Mouse (Mus musculus): ENCODE results near the gene Tas2r144.
A peak's percentile ranks its signal among the peaks of the same experiment; 100 is the strongest.

GRCm38 (mm10) chr6:42227240-42228101 is 12.3 kb downstream of the Tas2r144 start:
- TF ChIP-seq POLR2A (IDR thresholded peaks at IDR 0.05; ENCODE audit: control insufficient read depth, low read depth, low read length) (no peak), CTCF (IDR thresholded peaks at IDR 0.05; ENCODE audit: control insufficient read depth, insufficient read depth, insufficient replicate concordance, low read depth, low read length) (peak; percentile 29; the same call in 1 of the 2 replicates)

Measured in testis, adult 2 months (tissue).